Mouse (Mus musculus) cerebellum, postnatal 36 days (tissue): ENCODE data around the gene Cbln3.

Experiments
- DNase-seq, 2 experiments: peaks; one replicate each; pipeline ENCODE4 v3.0.0; 2021 to 2022; ENCODE audit warnings: mixed read lengths in 2 of 2

Gene Cbln3

GRCm38 (mm10) chr14:55879623-55880022 lies 4.6 kb downstream of the Cbln3 start:
- DNase-seq, result peak; percentile 73 to 75

DNA sequence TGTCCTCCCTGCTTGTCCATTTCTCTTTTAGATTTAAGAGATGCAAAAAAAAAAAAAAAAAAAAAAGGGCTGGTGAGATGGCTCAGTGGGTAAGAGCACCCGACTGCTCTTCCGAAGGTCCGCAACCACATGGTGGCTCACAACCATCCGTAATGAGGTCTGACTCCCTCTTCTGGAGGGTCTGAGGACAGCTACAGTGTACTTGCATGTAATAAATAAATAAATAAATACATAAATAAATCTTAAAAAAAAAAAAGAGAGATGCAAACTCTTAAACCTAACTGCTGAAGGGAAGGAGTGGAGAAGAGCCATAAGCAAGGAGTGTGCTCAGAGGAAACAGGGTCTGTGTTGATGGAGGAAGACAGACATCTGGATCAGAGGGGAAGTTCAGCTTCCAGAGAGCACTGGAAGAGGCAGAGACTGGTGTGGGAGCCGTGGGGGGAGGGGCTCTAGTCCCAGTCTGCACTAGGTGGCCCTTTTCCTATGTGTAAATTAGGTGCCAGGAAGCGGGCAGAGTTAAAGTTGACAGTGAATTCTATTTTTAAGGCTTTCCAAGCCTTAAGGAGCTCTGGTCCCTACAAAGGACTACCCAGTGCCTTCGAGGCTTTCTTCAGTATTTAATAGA lies 5.8 kb downstream of the Cbln3 start:
- no peak for DNase-seq

GRCm38 (mm10) chr14:55877469-55878315 lies 6.5 kb downstream of the Cbln3 start:
- peak; percentile 60 to 65 for DNase-seq

GRCm38 (mm10) chr14:55873714-55874683 lies 10.2 kb downstream of the Cbln3 start:
- DNase-seq, result peak; percentile 92 to 95

DNA sequence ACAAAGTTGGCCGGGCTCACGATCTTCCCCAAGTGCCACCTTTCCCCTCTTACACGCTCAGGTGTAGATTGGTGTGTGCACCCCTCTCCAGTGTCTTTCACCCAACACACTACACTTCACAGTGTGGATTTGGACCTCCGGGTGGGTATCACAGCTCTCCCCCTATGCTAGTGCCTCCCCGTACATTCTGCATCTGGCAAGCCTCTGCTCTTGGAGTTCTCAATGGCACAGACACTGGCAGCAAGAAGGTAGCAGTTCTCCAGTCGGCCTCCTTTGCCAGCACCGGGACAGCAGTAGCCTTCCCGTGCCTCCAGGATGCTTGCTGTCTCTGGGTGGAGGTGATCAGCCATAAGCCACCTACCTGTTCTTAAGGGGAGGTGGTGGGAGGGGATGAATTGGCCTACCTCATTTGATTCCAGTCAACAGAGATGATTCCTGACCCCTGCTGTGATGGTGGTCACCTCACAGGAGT lies 10.9 kb downstream of the Cbln3 start:
- DNase-seq, result no peak

DNA sequence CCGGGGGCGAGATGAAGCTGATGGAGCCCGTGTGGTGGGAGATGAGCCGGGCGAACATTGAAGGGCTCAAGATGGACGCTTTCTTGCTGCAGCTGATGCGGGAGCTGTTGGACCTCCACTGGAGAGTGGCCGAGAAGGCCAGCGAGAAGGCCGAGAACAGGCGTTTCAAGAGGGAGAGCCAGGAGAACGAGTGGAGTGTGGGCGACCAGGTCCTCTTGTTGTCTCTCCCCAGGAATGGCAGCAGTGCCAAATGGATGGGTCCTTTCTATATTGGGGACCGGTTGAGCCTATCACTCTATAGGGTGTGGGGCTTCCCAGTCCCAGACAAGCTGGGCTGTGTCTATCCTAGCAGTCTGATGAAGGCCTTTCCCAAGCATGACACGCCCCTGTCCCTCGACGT lies 11.6 kb downstream of the Cbln3 start:
- no peak for DNase-seq

- no peak for DNase-seq
Observed at GRCm38 (mm10) chr14:55872039-55872438, 12.2 kb downstream of the Cbln3 start.

DNA sequence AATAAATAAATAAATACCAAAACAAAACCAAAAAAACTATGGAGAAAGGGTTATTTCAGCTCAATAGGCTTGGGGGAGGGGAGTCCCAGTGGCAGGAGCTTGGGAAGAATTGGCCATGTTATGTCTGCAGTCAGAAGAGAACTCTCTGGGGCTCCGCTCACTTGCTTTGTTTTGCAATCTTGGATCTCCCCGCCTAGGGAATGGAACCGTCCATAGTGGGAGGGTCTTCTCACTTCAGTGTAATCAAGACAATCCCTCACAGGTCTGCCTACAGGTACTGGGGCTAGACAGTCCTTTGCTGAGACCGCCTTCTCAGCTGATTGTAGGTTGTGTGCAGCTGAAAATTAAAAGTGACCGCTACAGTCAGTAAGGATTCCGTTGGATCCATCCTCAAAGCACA lies 14.7 kb downstream of the Cbln3 start:
- no peak for DNase-seq

DNA sequence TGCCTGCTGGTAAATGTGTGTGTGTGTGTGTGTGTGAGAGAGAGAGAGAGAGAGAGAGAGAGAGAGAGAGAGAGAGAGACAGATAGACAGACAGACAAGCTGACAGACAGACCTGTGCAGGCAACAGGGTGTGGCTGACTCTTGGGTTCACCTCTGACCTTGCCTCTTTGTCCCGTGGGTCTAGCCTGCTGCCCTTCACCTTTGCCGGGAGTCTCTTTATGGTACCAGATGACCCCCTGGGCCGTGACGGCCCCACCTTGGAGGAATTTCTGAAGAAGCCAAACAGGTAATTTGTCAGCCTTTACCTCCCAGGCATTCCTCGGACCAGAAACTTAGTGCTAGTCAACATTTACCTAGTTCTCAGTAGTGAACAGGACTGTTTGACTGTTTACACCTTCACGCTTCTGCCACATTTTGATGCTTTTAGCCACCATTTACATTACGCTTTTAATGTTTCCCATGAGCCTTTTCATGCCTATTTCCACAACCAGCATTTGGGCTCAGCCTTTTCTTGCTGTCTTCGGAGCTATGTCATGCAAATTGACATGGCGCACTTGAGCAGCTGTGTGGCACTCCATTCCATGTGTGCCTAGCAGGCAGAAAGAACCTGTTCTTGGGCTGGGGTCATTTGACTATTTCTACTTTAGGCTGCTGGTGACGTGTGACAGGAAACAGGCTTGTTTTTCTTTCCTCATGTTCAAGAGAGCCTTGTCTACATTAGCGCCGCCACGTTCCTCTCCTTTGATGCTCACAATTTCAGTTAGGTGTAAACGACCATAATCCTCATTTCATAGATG lies 15.8 kb downstream of the Cbln3 start:
- DNase-seq, result no peak

DNA sequence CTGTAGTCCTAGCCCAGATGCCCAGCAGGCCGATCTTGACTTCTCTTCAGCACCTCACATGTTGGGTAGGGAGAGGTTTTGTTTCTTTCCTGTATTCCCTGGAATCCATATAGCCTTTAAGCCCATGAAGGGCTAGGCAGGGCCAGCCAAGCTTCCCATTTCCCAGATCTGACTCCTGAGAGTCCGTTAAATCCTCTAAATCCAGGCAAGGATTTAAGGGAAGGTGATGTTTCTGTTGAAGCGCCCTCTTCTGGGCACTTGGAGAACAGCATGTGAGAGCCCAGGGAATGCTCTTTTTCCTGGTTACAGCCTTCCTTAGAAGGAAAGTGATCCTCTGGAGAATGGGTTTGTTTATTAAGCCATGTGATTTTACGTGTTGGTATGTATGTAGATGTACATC lies 17.2 kb downstream of the Cbln3 start:
- peak; percentile 72 to 77 for DNase-seq

DNA sequence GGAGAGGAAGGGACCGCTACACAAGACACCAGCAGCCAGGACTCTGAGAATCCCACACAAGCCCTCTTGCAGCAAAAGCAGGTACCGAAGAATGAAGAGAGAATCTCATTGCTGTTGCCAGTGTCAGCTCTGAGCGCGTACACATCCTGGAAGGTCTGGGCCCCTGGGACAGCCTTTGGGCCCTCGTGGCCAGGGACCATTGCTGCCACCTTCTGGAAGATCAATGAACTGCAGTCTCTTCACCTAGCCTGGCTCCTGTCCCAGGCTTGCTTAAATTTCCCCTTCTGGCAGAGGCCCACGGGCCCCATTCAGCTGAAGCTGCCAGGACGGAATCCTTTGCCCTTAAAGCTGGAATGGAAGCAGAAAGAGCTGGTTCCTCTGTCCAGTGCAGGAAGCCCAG lies 20.4 kb downstream of the Cbln3 start:
- peak; percentile 73 to 77 for DNase-seq

DNA sequence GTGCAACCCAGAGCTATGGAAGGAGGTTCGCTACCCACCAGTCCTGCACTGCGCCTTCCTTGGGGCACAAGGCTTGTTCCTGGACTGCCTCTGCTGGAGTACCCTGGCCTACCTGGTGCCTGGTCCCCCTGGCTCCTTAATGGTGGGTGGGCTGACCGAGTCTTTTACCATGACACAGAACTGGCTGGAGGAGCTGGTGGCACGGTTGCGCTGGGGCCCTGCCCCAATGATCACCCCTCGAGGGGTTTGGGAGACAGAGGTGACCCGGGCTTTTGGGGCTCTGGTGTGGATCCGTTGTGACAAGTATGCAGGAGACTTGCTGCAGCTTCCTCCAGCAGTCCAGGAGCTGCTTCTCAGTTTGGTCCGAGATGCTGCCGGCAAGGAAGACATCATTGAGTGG lies 21.2 kb downstream of the Cbln3 start:
- DNase-seq, result no peak

DNA sequence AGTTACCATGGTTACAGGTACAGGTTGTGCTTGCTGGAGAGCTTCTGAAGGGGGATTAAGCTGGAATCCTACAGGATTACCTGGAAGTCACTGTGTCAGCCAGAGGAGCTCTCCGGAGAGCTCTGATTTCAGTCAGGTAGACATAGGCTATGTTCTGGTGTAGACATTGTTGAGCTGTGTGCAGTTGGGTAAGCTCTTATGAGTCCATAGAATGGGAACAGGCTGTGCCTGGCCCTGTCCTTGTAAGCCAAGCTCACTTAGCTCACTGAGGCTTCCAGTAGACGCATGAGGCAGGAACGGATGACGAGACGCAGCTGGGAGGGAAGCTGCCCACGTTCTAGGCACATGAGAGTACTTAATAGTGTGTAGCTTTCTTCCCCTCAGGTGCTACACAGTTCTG lies 22.0 kb downstream of the Cbln3 start:
- no peak for DNase-seq

DNA sequence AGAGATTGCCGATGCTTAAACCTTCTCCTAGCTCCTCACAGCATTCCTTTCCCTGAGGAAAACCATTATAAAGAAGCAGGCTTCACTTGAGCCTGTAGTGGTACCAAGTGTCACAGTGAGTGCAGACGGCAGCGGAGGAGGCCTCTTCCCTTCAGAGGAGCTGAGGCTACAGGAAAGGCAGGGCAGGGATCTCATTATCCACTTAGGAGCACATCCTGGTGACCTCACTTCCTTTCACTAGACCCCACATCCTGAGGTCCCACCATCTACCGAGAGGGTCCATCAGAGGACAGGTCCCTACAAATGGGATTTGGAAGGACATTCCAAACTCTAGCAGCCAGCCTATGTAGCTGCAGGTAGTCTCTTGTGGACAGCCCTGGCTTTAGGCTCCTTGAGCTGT lies 26.6 kb downstream of the Cbln3 start:
- DNase-seq, result no peak

- no peak for DNase-seq
Observed at GRCm38 (mm10) chr14:55855101-55855561, 29.1 kb downstream of the Cbln3 start.

DNA sequence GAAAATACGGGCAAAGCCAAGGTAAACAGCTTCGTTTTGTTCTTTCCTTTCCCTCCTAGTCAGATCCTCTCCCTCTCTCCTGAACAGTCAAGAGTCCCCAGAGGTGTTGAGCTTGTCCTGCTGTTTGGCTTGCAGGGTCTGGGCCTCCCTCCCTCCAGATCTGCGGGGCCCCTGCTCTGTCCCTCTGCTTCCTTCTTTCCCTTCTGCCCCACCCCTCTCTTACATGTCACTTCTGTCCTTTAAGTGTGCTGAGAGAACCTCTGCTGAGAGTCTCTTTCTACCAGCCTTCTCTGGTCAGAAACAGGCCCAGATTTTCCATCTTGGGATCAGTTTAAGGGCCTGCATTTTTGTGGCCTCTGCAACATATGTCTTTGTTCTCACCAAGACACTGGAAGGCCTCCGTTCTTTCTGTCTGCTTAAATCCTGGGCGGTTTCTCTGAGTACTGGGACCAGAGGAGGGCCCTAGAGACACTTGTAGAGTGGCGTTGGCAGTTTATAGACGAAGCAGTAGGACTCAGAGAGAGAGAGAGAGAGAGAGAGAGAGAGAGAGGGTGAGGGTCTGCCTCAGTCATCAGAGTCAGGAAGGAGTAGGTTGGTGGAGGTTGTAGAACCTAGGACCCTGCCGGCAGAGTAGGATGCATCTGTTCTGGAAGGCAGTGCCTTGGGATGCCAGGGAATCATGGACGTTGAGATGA lies 29.6 kb downstream of the Cbln3 start:
- no peak for DNase-seq

- no peak for DNase-seq
Observed at GRCm38 (mm10) chr14:55853621-55854285, 30.4 kb downstream of the Cbln3 start, which contains the start of gene Nynrin. Gene Nynrin (plus strand): TSS chr14:55854010.

DNA sequence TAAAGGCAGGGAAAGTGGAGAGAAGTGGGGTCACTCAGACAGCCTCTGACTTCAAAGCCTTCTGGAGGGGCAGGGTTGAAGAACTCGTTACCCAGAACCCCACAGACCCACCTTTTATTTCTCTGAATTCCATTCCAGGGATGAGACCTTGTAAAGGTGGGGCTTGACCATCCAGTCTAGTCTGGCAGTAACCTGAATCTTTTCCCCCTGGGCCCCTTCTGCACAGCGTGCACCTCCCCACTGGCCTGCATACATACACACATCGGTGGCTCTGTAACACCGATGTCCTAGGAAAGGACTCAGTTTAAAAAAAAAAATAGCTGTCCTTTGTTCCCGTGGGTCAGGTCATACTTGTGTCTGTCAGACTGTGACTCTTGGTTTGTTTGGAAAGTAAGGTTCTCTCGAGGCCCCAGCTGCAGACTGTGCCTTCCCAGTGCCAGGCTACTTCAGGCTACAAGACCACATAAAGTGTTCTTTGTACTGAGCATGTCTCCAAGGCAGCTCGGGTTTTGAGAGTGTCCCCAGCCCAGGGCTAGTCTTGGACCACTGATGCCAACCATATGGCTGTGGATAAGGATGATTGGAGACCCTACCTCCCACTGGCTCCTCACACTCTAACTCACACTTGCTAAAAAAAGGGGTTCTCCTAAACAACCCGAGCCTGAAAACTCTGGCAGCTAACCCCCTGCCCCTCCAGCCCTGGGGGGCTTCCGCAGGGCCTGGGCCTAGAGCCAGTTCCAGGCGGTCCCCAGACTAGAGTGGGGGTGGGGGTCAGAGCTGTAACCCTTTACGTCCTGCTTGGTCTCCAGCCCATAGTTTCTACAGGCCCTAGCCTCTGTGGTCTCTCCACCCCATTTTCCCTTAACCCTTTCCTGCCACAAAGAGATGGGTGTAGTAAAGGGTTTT lies 31.3 kb downstream of the Cbln3 start:
- no peak for DNase-seq

- DNase-seq, result no peak
Observed at GRCm38 (mm10) chr14:55850885-55851284, 33.3 kb downstream of the Cbln3 start.
